Mouse (Mus musculus): ENCODE results near the gene Atp11b.

DNA sequence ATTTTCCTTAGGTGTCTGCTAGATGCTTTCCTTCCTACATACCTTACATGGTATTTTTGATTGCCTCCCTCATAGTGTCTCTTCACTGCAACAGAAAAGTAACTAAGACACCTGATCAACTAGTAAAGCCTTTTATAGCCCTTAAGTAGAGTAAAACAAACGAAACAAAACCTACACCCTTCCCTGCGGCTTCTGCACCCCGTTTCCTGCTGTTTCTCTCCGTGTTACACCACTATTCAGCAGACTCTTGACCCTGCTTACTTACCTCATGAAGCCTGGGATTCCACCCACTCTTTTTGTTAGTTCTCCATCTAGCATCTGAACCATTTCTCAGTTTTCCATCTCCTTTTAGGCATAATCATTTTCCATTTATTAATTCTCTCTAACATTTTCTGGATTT is 8.8 kb downstream of the Atp11b start:
- TF ChIP-seq CHD2 (IDR thresholded peaks at IDR 0.05; ENCODE audit: low read depth, low read length) (no peak), MAFK (IDR thresholded peaks at IDR 0.05; ENCODE audit: insufficient read depth, low read depth, low read length) (no peak), ZNF384 (IDR thresholded peaks at IDR 0.05; ENCODE audit: low read depth, low read length) (no peak)

All from ES-E14 (cell line).